Mouse (Mus musculus) mouse trophoblast stem cell (cell line): ENCODE data around the gene Sh3pxd2b.

ENCODE experiments used
- in situ Hi-C, 2 experiments: fragments of 300-500 bp; cut with MseI, MboI; formaldehyde crosslinking; loops; 2 replicates in 1 of 2; 3 replicates in 1 of 2; pipeline ENCODE4 v1.15.1; 2025

Sh3pxd2b gene

DNA sequence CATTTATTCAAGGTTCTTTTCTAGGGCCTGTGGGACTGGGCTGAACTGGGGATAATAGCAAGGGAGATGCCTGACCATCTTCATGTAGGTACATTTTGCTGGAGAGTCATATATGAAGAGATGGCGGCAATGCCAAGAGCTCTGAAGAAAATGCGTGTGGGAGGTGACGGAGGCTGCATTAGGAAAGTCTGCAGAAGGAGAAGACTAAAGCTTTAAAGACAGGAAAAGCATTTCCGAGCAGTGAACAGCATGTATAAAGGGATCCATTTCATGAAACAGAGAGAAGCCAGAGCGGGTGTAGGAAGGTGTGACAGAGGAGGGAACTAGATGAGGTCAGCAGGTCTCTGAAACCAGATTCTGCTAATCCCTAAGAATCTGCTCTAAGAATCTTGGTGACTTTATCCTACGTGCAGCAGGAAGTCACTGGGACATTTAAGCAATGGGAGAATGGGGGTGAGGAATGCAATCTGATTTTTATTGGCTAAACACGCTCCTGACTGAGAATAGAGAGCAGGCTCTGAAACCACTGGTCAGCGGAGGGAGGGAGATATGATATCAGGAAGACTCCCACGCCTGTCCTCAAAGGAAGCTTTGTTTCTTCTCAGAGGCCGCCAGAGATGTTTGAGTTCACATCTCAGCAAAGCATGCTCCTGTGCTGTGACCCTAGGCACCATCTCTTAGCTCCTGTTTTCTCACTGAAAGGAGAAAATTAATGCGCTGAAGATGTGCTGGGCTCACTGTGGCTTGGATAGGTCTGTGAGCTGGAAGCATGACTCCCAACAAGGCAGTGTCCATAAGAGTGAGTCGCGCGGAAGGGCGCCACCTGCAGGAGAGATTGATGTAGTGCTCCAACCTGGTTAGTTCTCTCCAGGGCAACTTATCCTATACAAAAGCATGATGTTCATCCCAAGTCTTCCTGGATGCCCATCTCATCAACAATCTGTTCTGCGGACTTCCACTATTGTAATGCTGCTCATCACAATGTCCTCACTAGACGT is 6.8 kb upstream of the Sh3pxd2b start:
- in situ Hi-C loops = no loop called here

GRCm38 (mm10) chr11:32342770-32343191 is 4.8 kb upstream of the Sh3pxd2b start:
- in situ Hi-C loops = no loop called here

DNA sequence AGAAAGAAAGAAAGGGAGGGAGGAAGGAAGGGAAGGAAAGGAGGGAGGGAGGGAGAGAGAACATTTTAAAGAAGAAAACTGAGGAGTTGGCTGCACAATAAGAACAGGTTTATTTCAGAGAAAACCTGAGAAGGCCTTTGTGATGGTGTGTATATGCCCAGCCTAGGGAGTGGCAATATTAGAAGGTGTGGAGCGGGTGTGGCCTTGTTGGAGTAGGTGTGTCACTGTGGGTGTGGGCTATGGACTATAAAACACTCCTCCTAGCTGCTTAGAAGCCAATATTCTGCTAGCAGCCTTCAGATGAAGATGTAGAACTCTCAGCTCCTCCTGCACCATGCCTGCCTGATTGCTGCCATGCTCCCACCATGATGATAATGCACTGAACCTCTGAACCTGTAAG is 4.3 kb upstream of the Sh3pxd2b start:
- in situ Hi-C loops = no loop called here

GRCm38 (mm10) chr11:32345504-32346297 is 1.9 kb upstream of the Sh3pxd2b start:
- in situ Hi-C loops = no loop called here

- in situ Hi-C loops = no loop called here
Measured at GRCm38 (mm10) chr11:32347264-32347606, 385 bp upstream of the Sh3pxd2b start.

- in situ Hi-C loops = no loop called here
Measured at GRCm38 (mm10) chr11:32348433-32349283, 1.0 kb downstream of the Sh3pxd2b start.

DNA sequence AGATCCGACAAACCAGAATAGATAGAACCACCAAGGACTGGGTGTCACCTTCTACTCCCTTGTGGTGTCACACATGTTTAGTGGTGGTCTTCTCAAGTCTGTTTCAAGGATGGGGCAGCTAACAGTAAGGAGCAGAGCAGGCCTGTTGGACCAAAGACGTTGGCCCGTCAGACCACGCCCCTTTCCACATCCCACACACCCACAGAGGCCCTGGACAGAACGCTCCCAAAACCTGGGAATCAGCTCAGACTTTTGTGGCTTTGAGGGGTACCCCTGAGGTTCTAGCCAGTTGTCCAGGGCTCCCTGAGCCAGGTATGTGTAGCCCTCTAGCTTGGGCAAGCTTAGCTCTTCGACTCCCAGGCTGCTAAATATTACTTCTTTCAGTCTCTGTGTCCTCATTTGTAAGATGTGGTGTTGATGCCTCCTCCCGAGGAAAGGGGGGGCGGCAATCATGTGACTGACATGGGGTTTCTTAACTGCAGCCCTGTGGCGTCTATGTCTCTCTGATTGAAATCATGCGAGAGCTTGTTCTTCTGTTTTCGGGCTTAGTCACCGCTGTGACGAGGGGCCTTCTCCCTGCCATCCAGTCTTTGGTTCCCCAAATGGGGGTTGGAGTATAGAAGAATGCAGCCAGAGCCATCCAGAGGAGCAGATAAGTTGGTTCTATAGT is 1.8 kb downstream of the Sh3pxd2b start:
- in situ Hi-C loops = no loop called here

DNA sequence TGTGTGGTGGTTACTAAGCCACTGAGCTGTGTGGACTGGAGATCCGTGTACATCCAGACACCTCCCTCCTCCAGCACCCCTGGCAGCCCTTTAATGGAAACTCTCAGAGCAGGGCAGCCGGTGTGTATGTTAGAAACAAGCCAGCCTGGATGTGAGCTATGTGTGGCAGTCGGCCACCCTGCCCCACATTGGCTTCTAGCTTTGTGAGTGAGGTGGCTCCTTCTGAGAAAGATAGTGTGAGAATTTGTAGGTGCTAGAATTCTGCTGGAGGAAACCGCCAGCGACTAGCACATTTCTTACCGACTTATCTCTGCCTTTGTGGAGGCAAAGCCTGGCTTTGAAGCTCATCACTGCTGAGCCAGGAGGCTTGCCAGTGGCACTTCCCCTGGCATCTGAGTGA is 5.3 kb downstream of the Sh3pxd2b start:
- in situ Hi-C loops = no loop called here

DNA sequence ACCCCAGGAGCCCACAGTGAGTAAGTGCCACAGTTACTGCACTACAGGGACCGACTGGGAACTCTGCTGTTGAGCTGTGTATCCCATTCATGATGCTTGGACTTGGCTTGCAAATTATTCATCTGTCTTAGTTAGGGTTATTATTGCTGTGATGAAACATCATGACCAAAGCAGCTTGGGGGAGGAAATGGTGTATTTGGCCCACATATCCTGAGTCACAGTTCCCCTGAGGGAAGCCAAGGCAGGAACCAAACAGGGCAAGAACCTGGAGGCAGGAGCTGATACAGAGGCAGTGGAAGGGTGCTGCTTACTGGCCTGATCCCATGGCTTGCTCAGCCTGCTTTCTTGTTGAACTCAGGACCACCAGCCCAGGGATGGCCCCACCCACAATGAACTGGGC is 7.8 kb downstream of the Sh3pxd2b start:
- in situ Hi-C loops = no loop called here

DNA sequence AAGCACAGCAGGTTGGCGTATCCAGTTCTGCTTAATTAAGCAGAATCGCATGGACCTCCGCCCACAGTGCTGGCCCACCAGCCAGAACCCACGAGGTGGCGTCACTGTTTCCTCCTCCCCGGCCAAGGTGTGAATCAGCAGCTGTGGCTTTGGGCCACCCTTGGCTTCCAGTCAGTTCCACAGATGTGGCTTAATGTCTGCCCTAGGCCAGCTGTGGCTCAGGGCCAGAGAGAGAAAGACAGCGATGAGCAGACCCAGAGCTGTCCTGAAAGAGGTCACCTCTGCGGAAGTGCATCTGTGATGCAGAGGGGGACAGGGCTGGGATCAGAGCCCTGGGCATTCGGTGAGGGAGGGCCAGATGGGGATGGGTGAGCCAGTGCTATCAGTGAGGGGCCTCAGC is 10.1 kb downstream of the Sh3pxd2b start:
- in situ Hi-C loops = no loop called here

- in situ Hi-C loops = no loop called here
Measured at GRCm38 (mm10) chr11:32358399-32358798, 10.8 kb downstream of the Sh3pxd2b start.

GRCm38 (mm10) chr11:32359566-32359965 is 11.9 kb downstream of the Sh3pxd2b start:
- in situ Hi-C loops = no loop called here

DNA sequence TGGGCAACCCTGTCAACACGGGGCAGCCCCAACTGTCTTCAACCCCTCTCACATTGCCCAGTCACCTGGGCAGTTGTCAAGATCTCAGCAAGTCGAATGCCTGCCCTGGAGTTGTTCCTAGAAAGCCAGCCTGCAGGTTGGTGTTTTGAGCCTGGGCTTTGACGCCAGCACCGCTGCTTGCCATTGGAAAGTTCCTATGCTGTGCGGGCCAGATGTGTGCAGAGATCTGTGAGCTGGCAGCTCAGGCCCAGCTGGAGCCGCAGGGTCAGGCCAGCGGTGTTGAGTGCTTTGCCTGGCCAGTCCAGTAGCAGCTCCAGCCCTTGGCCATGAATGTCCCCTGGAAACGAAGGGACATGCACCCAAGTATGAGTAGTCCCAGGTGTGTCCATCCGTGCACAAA is 14.2 kb downstream of the Sh3pxd2b start:
- in situ Hi-C loops = no loop called here

- in situ Hi-C loops = no loop called here
Measured at GRCm38 (mm10) chr11:32363188-32363587, 15.6 kb downstream of the Sh3pxd2b start.

DNA sequence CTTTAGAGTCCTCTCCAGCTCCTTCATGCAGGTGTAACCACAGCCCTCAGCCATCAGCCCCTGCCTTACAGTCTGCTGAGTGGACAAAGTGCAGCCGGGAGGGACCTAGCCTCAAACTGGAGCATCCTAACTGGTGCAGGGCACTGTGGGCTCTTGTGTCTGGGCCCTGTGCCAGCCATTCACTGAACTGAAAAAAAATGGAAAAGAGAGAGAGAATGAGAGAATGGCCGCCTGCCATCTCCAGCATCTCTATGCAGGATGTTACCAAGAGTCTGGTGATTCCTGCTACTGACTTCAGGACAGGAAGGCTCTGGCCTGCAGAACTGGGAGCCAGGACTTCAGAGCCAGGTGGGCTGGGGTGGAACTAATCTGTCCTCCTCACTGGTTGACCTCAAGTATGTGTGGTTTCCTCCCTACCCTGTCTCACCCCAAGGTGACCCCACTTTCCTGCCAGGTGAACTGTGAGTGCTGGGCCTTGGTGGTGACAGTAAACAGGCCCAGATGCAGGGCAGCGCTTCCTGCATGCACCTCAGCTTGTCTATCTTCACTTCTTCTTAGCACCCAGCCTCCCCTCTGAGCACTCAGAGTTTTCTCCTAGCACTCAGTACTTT is 16.1 kb downstream of the Sh3pxd2b start:
- in situ Hi-C loops = no loop called here

DNA sequence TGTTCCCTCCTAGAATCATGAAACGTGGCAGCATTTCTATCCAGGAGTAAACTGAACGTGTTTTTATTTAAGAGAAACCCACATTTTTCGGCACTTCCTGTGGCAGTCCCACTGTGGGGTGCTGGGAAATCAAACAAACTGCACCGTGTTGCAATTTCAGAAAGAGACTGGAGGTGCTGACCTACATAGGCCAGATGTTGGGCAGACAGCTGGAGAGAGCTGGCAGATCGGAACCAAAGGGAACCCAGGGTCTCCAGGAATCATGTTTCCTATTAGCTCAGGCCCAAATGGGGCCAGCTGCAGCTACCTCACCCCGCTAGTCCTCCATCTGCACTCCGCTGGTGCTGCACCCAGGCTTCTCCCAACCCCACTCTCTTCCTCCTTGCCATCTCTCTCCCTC is 16.8 kb downstream of the Sh3pxd2b start:
- in situ Hi-C loops = no loop called here

DNA sequence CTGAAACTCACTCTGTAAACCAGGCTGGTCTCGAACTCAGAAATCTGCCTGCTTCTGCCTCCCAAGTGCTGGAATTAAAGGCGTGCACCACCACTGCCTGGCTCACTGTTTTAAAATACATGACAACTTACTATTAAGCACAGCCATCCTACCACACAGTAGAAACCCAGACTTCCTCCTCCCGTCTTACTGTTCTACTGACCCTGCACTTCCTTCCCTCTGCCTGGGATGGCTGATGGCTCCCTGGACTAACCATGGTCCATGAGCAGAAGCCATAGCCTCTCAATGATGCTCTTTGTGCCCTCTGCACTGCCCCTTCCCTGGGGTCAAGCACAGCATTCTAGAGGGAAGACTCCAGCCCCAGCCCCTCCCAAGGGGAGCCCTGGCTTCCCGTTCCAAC is 17.9 kb downstream of the Sh3pxd2b start:
- in situ Hi-C loops = no loop called here

DNA sequence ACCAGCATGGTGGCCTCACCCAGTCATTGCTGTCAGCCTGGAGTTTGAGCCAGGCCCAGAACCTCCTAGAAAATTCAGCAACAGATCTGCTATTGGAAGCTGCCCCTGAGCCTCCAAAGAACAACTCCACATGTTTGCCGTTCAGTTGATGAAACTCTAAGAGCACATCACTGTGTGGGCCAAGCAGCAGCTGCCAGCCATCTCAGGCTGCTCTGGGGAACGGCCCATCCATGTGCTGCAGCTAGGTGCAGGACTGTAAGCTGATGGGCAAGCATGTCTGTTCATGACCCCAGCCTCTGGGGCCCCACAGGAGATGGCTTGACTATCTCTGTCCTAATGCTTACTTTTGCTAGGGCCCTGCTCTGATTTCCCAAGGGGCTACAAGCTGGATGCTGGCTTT is 19.4 kb downstream of the Sh3pxd2b start:
- in situ Hi-C loops = no loop called here

DNA sequence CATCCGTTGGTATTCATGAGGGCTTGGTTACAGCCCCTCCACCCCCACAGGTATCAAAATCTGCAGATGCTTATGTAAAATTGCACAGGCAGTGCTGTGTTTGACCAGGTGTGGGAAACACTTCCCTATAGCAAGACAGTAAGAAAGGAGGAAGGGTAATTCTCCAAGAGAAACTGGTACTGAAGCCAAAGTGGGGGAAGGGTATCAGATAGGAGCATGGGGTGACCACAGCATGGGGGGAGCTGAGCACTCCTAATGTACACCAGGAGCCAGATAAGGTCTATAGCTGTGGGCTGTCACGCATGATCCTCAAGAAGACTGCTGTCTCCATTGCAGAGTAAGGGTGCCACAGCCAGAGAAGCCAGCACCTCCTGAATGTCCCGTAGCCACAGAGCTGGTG is 21.4 kb downstream of the Sh3pxd2b start:
- in situ Hi-C loops = no loop called here

DNA sequence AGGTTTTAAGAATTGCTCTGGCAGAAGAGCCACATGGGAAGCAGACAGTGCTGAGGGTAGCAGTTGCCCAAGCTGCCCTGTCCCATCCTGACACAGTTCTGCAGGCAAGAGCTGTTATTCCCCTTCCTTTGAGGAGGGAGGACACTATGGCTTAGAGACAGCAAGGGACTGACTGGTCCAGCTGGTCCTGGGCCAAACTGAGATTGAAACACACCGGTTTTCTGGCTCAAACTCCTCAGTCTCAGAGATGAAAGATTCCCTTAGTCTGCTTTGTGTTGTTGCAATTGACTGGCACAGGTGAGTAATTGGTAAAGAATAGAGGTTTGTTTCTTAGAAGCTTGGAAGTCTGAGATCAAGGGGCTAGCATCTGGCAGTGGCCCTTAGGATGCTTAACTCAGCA is 23.3 kb downstream of the Sh3pxd2b start:
- in situ Hi-C loops = no loop called here
